22 mouse cellular contexts compared by ENCODE assay signal in genomic region chr9:80681709-80682108, GRCm38 (mm10).
"Had no signal": no experiment of that assay in that cellular context is flagged by ENCODE, and none has a peak within 500 bp of the region (broad histone marks: within the 10 kb centered on the region; RNA-seq: fewer than 3 reads in every experiment).

No protein-coding gene starts in this region.

- H3K36me3 ChIP-seq: limb, embryonic 12.5 days; limb, embryonic 15.5 days; midbrain, embryonic 10.5 days; midbrain, embryonic 13.5 days; neural tube, embryonic 13.5 days had no signal

- H3K4me3 ChIP-seq: limb, embryonic 12.5 days; limb, embryonic 15.5 days; megakaryocyte, embryonic 14.5 days; midbrain, embryonic 10.5 days; midbrain, embryonic 13.5 days; myocyte; neural tube, embryonic 13.5 days had no signal

- H3K27me3 ChIP-seq: limb, embryonic 12.5 days; limb, embryonic 15.5 days; megakaryocyte, embryonic 14.5 days; midbrain, embryonic 13.5 days; neural tube, embryonic 13.5 days had no signal

- H3K9me3 ChIP-seq: limb, embryonic 12.5 days; limb, embryonic 15.5 days; megakaryocyte, embryonic 14.5 days; midbrain, embryonic 10.5 days; midbrain, embryonic 13.5 days; neural tube, embryonic 13.5 days had no signal

- H3K4me2 ChIP-seq: limb, embryonic 12.5 days; limb, embryonic 15.5 days; liver, embryonic 11.5 days; lung, embryonic 14.5 days; midbrain, embryonic 13.5 days; neural tube, embryonic 13.5 days had no signal

- ATAC-seq: hindbrain, postnatal 0 days; inflammation-experienced regulatory T-cells, adult 6 months; liver, postnatal 0 days; lung, postnatal 0 days; midbrain, embryonic 13.5 days; midbrain, embryonic 16.5 days had no signal

- H3K27ac ChIP-seq: hindbrain, postnatal 0 days; limb, embryonic 12.5 days; limb, embryonic 15.5 days; liver, embryonic 14.5 days; midbrain, embryonic 10.5 days; midbrain, embryonic 13.5 days; neural tube, embryonic 13.5 days had no signal

- H3K9ac ChIP-seq: limb, embryonic 12.5 days; limb, embryonic 15.5 days; liver, embryonic 14.5 days; liver, postnatal 0 days; lung, embryonic 14.5 days; midbrain, embryonic 13.5 days; neural tube, embryonic 13.5 days had no signal

- H3K4me1 ChIP-seq: limb, embryonic 12.5 days; limb, embryonic 15.5 days; megakaryocyte, embryonic 14.5 days; midbrain, embryonic 10.5 days; midbrain, embryonic 13.5 days; neural tube, embryonic 13.5 days had no signal

- DNase-seq: kidney, postnatal 4 days; left cerebral cortex, postnatal 4 days; liver, postnatal 0 days; lung, embryonic 14.5 days; retina, postnatal 1 day; right cerebral cortex, postnatal 25 days; spleen, adult 18-20 months; thymus, adult 18-20 months; thymus, postnatal 36 days had no signal
